Mouse (Mus musculus): ENCODE data around the gene Impdh2.

The Impdh2 gene

GRCm38 (mm10) chr9:108569381-108570206 lies 9.5 kb downstream of the Impdh2 start, which contains the start of gene Dalrd3:
TSS of gene Dalrd3 (plus strand) at chr9:108569886.
- DNase-seq (ENCODE audit: low spot score) = peak; percentile 72

DNA sequence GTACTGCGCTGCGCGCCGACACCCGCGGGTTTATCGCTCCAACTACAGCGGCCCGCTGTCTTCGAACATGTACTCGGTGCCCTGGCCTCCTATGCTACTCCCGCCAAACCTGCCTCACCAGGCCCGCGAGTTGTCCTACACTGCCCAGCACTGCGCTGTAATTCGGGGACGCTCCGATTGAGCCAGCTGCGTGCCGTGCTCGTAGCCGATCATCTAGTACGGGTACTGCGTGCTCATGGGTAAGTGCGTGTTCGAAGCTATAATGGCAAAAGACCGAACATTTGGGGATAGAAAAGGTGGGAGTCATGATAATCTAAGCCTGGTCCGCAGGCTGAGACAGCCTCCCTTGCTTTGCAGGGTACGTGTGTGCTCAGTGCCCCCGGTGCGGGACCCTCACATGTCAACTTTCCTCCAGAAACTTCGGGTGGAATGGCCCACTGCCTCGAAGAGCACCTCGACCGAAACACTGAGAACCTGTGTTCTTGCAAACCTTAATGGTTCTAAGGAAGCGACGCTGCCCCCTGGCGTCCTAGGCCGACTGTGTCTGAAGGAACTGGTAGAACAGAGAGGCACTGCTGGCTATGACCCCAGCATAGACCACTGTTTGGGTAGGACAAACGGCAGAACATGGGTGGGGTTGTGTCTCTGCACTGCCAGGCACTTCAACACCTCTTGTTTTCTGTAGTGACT lies 10.3 kb downstream of the Impdh2 start:
- DNase-seq (ENCODE audit: low spot score) = peak; percentile 70

- no peak for DNase-seq (ENCODE audit: low spot score)
These were observed 11.4 kb downstream of the Impdh2 start for GRCm38 (mm10) chr9:108571401-108571973.

GRCm38 (mm10) chr9:108572321-108572720 lies 12.2 kb downstream of the Impdh2 start:
- DNase-seq (ENCODE audit: low spot score) = no peak

DNA sequence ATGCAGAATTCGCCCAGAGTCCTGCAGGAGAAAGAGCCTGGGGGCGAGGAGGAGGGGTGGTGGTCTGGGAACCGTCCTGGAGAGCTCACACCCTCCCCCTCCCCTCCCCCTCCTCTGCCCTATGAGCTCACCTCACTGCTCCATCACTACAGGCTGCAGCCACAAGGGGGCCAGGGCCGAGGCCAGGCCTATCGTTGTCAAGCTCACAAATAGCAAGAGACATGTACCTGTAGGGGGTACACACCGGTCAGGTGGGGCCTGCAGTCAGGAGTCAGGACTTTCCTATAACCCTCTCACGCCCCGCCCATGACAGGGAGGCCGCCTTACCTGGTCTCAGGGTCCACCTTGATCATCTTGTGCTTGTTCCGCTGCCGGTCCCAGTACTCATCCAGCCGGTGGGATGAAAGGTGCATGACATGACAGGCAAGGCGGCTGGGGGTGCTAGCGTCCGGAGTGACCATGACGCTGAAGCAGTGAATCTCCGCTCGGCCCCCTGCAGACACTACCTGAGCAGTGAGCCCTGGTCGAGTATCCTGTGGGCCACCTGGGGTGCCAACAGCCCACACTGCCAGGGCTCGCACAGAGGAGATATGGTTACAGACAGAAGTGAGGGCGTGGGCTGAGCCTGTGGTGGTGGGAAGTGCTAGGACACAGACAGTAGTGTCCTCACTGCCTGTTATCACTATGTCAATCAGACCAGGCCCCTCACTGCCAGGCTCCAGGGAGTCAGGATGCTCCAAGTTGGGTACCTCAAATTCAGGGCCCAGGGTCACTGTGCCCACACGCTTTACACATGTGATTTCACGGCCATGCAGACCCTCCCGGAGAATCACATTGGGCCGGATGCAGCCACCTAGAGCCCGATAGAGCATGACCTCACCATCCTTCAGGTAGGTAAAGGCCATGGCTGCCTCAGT lies 13.9 kb downstream of the Impdh2 start:
- peak; percentile 33 for DNase-seq (ENCODE audit: low spot score)

DNA sequence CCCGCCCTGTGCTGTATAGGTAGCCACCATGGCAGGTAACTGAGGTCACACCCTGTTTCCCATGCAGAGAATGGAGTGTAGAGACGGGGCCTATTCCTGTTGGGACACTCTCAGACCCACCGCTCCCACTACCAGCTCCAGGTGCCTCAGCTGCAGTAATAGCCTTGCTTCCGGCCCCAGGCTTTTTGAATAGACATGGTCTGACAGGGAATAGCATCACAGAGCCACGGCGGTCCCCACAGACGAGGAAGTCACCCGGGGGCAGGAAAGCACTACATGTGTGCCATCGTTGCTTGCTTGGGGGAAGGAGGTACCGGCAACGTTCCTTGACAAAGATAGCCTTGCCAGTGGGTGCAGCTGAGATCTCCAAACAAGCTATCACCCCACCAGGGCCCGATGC lies 14.8 kb downstream of the Impdh2 start:
- no peak for DNase-seq (ENCODE audit: low spot score)

GRCm38 (mm10) chr9:108575321-108576297 lies 15.5 kb downstream of the Impdh2 start:
- no peak for DNase-seq (ENCODE audit: low spot score)

DNA sequence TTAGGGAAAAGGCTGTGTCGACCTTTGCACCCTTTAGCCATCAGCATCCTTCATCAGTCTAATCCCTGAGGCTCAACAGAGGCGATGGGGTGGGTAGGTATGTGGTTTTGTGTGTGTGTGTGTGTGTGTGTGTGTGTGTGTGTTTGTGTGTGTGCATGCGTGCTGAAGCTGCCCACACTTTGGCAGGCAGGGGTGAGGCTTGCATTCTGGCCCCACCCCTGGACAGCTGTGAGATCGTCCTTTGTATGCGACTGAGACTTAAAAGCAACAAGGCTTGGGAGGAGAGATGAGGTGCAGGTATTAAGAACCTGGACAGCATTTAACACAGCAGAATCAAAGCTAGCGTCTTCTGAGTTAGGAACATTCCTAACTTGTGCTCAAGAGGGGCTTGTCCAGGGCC lies 16.9 kb downstream of the Impdh2 start:
- no peak for DNase-seq (ENCODE audit: low spot score)

GRCm38 (mm10) chr9:108577934-108578544 lies 18.0 kb downstream of the Impdh2 start:
- peak; percentile 46 for DNase-seq (ENCODE audit: low spot score)

GRCm38 (mm10) chr9:108578545-108579343 lies 18.7 kb downstream of the Impdh2 start, which contains the start of gene Wdr6:
TSS of gene Wdr6 (minus strand) at chr9:108578739.
- DNase-seq (ENCODE audit: low spot score) = peak; percentile 81

DNA sequence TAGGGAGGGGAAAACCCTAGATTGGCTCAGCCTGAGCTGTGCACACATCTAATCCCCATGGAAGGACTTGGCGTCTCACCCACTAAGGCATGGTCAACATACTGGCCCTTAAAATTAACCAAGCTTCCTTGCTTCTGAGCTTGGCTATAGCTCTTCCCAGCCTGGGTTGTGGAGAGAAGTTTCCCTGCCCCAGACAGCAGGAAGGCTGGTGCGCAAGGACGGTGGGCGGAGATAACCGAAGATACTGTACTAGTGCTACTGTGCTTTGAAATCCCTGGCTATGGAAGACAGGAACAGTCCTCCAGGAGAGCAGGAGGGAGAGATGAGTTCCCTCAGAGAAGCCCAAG lies 19.2 kb downstream of the Impdh2 start:
- no peak for DNase-seq (ENCODE audit: low spot score)

GRCm38 (mm10) chr9:108587571-108588180 lies 27.6 kb downstream of the Impdh2 start:
- DNase-seq (ENCODE audit: low spot score) = no peak

DNA sequence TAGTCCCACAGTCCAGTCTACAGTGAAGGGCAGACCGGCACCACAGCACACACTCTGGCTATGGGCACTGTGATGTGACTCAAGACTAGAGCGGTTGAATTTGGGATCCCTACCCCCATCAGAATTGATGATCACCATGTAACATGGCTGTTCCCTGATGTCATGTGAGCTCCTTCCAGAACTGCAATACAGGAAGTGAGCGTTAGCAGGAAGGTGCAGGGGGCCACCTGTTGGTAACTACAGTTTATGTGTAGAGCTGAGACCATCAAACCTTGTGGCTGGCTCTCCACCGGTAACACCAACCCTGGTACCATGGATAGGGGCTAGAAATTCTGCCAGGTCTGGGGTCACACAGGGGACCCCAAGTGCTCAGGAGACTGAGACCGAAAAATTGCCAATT lies 29.1 kb downstream of the Impdh2 start:
- DNase-seq (ENCODE audit: low spot score) = no peak

DNA sequence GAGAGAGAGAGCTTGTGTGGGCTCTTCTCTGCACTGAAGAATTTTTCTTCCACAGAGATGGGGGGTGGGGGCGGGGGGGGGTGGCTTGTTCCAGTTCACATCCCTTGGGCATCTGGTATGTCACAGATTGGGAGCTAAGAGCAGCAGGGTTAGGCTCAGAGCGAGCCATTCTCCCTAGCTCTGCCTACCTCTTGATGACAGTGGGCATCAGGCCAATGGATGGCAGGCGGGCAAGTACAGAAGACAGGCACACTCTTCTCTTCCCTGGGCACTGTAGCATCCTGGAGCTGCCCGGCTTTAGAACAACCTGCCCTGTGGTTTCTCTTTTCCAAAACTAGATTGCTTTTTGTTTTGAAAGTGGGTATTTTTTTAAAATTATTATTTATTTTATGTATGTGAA lies 31.4 kb downstream of the Impdh2 start:
- DNase-seq (ENCODE audit: low spot score) = no peak

DNA sequence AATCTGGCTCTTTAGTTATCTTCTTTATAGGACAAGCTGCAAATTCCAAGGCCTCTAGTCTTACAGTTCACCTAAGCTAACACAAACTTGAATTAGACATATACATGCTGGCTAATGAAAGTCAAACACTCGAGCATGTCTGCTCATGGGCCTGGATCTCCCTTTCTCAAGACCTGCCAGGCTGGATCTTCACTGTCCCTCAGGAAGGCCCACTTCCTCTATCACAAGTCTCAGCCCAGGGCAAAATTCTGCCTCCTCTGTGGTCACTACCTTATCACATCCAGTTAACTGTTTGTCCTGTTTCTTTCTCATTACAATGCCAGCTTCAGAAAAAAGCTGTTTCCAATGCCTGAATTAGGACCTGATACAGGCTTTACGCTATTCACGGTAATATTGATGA lies 34.3 kb downstream of the Impdh2 start:
- no peak for DNase-seq (ENCODE audit: low spot score)

DNA sequence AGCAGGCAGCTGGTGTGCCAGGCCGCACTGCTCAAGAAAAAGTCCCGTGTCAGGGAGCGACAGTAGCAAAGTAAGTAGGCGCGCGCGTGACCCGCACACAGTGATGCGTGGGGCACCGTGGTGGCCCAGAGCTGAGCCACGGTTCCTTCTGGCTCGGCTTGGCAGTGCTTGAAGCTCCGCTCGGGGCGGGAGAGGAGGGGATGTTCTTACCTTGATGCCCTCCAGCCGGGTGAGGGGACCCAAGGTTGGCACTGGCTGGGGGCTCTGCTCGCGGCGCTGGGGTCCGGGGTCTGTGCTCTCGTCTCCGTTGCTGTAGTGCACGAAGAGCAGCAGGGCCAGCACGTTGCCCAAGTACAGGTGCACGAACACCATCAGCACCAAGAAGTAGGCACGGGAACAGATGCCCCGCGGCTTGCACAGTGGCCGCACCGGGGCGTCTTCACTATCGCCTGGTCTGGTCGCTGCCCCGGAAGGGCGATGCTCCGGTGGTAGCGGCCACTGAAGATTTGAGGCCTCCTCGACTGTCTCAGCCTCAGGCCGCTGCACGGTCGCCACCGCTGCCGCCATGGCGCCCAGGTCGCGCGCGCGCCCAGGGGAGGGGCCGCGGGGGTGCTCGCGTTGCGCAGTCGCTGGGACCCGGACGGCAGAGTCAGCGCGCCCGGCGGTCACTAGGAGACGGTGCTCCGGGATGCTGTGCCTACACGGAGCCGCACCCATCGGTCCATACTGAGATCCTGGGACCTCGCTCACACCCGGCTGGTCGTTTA lies 37.1 kb downstream of the Impdh2 start, which contains the start of gene P4htm:
Gene P4htm (minus strand): TSS at position 670 of the 767 bp plus-strand sequence.
- DNase-seq (ENCODE audit: low spot score) = peak; percentile 52

- no peak for DNase-seq (ENCODE audit: low spot score)
These were observed 39.0 kb downstream of the Impdh2 start for GRCm38 (mm10) chr9:108599021-108599566.

GRCm38 (mm10) chr9:108600011-108600410 lies 39.9 kb downstream of the Impdh2 start:
- DNase-seq (ENCODE audit: low spot score) = no peak

All from urinary bladder, postnatal 25 days (tissue).